Mouse (Mus musculus): ENCODE measurements around the gene Pacsin1. TPM values are rescaled to one million over a fixed set of nuclear protein-coding genes. Genes with fewer than 3 reads are reported as not detected.
A peak's percentile ranks its signal among the peaks of the same experiment; 100 is the strongest.
"Not testable (repeated sequence)": the region's sequence is repeated elsewhere in the genome, so short reads cannot be mapped to it uniquely, and the experiment has no call there.

Pacsin1 gene
- polyA plus RNA-seq, 1 experiment from 2014 or later, result 11.0 TPM

DNA sequence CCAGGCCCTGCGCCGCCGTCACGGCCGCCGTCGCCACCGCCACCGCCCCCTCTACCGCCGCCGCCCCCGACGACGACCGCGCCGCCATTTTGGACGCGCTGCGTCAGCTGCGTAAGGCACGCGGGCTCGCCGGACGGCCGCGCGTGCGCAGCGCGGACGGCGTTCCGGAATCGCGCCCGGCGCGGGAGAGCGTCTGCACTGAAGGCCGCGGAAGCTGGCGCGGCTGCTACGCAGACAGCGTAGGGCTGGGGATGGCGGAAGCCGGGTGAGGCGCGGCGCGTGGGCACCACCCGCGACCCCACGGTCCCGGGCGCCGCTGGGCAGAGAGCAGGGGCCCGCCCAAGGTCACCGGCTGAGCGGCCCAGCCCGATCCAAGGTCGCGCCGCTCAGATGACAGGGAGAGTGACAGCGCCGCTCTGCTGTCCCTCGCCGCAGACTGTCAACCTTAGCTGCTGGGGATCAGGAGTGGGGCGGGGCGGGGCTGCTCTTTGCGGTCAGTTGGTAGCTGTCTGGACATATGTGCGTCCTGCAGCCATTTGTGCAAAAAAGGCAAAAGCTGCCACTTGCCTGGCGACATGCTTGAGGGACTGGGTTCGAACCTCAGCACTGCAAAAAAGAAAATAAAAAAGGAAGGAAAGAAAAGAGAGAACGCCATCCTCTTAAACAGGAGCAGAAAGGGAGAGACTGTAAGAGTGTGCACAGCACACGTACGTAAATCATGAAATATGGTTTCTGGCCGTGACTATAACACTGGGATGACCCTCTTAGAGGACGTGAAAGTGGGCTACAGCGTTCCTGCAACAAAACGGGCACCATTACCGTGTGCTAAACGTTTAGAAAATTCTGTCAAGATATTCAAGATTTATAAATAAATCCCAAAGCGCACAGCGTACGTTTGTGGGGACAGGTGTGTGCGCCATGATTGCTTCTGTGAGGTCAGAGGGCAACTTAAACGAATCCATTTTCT is 31.7 kb upstream of the Pacsin1 start, which contains the start of gene Nudt3:
TSS of gene Nudt3 (minus strand) at position 136 of the 967 bp plus-strand sequence.
- H3K27ac ChIP-seq, result peak within 1 kb of the TSS; percentile 98
- no peaks in the 10 kb centered on the region for H3K27me3 ChIP-seq
- H3K9me3 ChIP-seq (replicated peaks), result no peaks in the 10 kb centered on the region
- ATAC-seq (ENCODE audit: low FRiP score), result peak; percentile 83
- H3K4me2 ChIP-seq (replicated peaks), result peak within 1 kb of the TSS; percentile 65
- H3K9ac ChIP-seq, result peak within 1 kb of the TSS; percentile 99
- peak within 1 kb of the TSS; percentile 90 for H3K4me3 ChIP-seq
- 9% methylated on average over 79 of the region's 91 CpGs for WGBS
- peaks cover 5% of the 10 kb centered on the region; the same call in 1 of the 2 replicates for H3K36me3 ChIP-seq
- H3K4me1 ChIP-seq, result peaks cover 33% of the 10 kb centered on the region

DNA sequence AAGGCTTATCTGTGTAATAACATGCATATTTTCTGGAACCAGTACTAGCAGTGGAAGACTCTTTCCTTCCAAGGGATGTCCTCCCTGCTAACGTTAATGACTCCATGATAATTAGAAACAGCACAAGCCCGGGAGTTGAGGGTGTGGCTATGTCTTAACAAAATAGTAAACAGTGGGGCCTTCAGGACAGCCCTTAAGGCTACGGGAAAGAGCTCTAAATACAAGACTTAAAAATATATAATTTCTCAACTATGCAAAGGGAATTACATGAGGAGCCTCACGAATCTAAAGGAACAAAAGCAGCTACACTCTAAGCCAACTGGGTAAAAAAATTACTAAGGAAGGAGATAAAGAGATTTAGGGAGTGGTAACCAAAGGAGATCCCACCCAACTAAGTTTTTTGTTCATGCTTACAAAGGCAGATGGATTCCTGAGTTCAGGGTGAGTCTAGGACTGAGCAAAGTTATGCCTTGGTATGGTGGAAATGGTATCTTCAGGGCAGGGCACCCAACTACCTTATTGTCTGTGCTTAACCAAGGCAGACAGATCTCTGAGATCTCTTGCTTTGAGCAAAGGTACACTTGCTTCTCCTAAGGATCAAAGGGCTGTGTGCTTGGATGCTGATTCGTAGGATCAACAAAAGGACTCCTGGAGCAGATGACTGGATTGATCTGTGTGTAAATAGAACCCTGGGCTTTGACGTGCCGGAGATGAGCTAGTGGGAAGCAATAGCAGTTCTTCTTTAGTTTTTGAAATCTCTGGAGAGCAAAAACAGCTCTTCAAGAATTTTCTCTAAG is 29.7 kb upstream of the Pacsin1 start:
- Histone ChIP-seq H3K4me3 (no peak overlapping the region), H3K36me3 (peaks cover 12% of the 10 kb centered on the region), H3K9ac (no peak overlapping the region), H3K27ac (peak overlapping the region; percentile 0; the same call in 1 of the 2 replicates), H3K9me3 (replicated peaks) (no peaks in the 10 kb centered on the region), H3K4me1 (peaks cover 20% of the 10 kb centered on the region), H3K27me3 (no peaks in the 10 kb centered on the region), H3K4me2 (replicated peaks) (no peak overlapping the region)
- no peak for ATAC-seq (ENCODE audit: low FRiP score)
- WGBS, result 39% methylated on average over 7 of the region's 7 CpGs

DNA sequence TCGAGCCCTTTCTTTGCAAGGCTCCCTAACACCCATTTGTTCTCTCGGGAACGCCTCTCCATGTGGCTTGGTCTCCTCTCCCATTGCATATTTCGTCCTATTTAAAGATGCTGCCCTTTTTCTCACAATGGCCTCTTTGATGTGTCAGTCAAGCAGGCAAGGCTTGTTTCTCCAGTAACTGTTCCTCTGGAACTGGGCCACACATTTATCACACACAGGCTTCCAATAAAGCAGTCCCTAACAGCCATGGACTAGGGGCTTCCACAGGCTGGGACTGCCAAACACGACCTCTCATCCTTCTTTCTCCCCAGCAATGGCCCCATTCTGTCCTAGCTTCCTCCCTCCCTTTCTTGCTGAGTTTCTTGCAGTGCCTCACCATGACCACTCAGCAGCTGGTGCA is 28.6 kb upstream of the Pacsin1 start:
- Histone ChIP-seq H3K4me1 (peaks cover 12% of the 10 kb centered on the region), H3K9ac (no peak overlapping the region), H3K27me3 (no peaks in the 10 kb centered on the region), H3K27ac (peak overlapping the region; percentile 57; the same call in 1 of the 2 replicates), H3K4me3 (no peak overlapping the region), H3K4me2 (replicated peaks) (no peak overlapping the region), H3K36me3 (peaks cover 22% of the 10 kb centered on the region), H3K9me3 (replicated peaks) (no peaks in the 10 kb centered on the region)
- 14% methylated on average over 5 of the region's 5 CpGs for WGBS
- peak; percentile 41 for ATAC-seq (ENCODE audit: low FRiP score)

DNA sequence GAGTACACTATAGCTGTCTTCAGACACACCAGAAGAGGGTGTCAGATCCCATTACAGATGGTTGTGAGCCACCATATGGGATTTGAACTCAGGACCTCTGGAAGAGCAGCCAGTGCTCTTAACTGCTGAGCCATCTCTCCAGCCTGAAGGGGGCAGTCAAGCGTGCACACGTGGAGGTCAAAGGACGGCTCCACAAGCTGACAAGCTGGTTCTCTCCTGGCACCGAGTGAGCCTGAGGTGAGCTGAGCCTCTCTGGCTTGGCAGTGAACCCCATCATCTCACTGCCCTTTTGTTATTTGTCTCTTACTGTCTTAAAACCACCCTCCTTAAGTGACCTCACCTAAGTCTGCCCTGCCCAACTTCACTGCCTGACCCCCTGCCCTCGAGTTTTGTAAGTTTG is 27.9 kb upstream of the Pacsin1 start:
- H3K9me3 ChIP-seq (replicated peaks), result no peaks in the 10 kb centered on the region
- WGBS, result 37% methylated on average over 5 of the region's 5 CpGs
- no peak overlapping the region for H3K27ac ChIP-seq
- H3K27me3 ChIP-seq, result no peaks in the 10 kb centered on the region
- peaks cover 30% of the 10 kb centered on the region for H3K36me3 ChIP-seq
- H3K9ac ChIP-seq, result no peak overlapping the region
- H3K4me2 ChIP-seq (replicated peaks), result no peak overlapping the region
- H3K4me1 ChIP-seq, result peaks cover 15% of the 10 kb centered on the region
- no peak for ATAC-seq (ENCODE audit: low FRiP score)
- no peak overlapping the region for H3K4me3 ChIP-seq

DNA sequence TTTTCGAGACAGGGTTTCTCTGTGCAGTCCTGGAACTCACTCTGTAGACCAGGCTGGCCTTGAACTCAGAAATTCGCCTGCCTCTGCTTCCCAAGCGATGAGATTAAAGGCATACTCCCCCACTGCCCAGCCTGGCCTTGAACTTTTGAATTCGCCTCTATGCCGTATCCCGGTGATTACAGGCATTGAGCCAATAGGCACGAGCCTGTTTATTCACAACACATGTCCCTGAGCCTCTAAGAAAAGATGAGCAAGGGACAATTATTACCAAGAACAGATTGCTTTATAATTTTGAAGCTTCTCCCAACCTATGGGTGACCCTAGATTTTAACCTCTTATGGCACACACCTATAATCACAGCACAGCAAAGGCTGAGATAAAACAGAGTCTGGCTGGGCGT is 26.9 kb upstream of the Pacsin1 start:
- no peak overlapping the region for H3K27ac ChIP-seq
- peaks cover 39% of the 10 kb centered on the region for H3K36me3 ChIP-seq
- H3K9me3 ChIP-seq (replicated peaks), result no peaks in the 10 kb centered on the region
- H3K4me3 ChIP-seq, result no peak overlapping the region
- 95% methylated on average over 8 of the region's 8 CpGs for WGBS
- H3K27me3 ChIP-seq, result no peaks in the 10 kb centered on the region
- ATAC-seq (ENCODE audit: low FRiP score), result no peak
- H3K4me1 ChIP-seq, result peaks cover 24% of the 10 kb centered on the region
- H3K4me2 ChIP-seq (replicated peaks), result no peak overlapping the region
- no peak overlapping the region for H3K9ac ChIP-seq

- H3K9ac ChIP-seq, result no peak overlapping the region
These were observed 25.9 kb upstream of the Pacsin1 start for GRCm38 (mm10) chr17:27629249-27630020.

GRCm38 (mm10) chr17:27634871-27635574 is 20.3 kb upstream of the Pacsin1 start, which contains the start of gene RPS10-NUDT3:
RPS10-NUDT3 (minus strand) TSS chr17:27635222.
- Histone ChIP-seq H3K36me3 (peaks cover 37% of the 10 kb centered on the region), H3K4me3 (peak within 1 kb of the TSS; percentile 90), H3K4me1 (peaks cover 34% of the 10 kb centered on the region), H3K27me3 (no peaks in the 10 kb centered on the region), H3K9me3 (replicated peaks) (no peaks in the 10 kb centered on the region), H3K4me2 (replicated peaks) (peak within 1 kb of the TSS; percentile 82), H3K9ac (peak within 1 kb of the TSS; percentile 96), H3K27ac (peak within 1 kb of the TSS; percentile 87)
- WGBS, result under 1% methylated on average over 54 of the region's 72 CpGs
- peak; percentile 96 for ATAC-seq (ENCODE audit: low FRiP score)

More at GRCm38 (mm10) chr17:27629249-27630020, 25.9 kb upstream of the Pacsin1 start:
- Histone ChIP-seq H3K4me1 (peaks cover 28% of the 10 kb centered on the region), H3K4me3 (no peak overlapping the region), H3K36me3 (peaks cover 42% of the 10 kb centered on the region), H3K9me3 (replicated peaks) (no peaks in the 10 kb centered on the region), H3K27me3 (no peaks in the 10 kb centered on the region), H3K4me2 (replicated peaks) (no peak overlapping the region), H3K27ac (no peak overlapping the region)
- 53% methylated on average over 2 of the region's 2 CpGs for WGBS
- no peak for ATAC-seq (ENCODE audit: low FRiP score)

- WGBS, result 49% methylated on average over 9 of the region's 9 CpGs
- H3K9ac ChIP-seq; H3K9me3 ChIP-seq (replicated peaks); H3K27me3 ChIP-seq; ATAC-seq (ENCODE audit: low FRiP score): not testable (repeated sequence)
- Histone ChIP-seq H3K36me3 (peaks cover 31% of the 10 kb centered on the region), H3K4me3 (peak overlapping the region; percentile 90), H3K4me2 (replicated peaks) (peak overlapping the region; percentile 82), H3K4me1 (peaks cover 34% of the 10 kb centered on the region), H3K27ac (peak overlapping the region; percentile 87)
These were observed 19.8 kb upstream of the Pacsin1 start for GRCm38 (mm10) chr17:27635575-27635903.

DNA sequence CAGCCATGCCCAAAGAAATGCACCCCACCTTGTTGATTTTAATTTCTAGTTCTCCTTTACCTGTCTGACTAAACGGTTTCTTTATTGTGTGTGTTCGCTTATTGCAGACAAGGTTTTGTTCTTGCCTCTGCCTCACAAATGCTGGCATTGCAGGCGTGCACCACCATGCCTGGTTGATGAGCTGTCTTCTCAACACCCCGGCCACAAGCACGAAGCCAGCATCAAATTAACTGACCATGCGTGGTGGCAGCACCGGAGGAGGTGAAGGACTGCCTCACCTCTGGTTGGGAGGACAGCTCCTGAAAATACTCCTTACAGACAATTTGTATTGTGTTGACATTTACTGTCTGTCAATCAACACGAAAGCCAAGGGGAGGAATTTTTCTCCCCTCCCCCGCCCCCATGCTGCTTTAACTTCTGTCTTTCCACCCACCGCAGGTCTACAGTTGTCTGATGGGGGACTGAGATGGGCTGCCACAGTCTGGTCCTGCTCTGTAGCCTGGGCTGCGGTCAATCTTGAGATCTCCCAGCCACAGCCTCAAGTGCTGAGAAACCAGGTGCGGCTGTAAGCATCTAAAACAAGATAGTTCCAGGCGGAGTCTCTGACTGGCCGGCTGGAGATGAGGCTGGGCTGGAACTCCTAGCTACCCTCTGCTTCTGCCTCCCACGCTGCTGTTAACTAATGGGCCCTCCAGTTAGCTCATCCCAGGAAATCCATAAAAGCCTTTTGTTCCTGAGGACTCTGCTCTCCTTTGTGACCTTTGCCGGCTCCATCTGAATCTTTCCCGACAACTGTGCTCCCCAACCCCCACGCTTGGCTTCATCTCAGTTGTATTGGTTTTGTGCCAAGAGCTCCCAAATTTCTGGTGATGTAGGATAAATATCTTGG is 18.9 kb upstream of the Pacsin1 start, which contains the start of gene Rps10:
TSS of gene Rps10 (minus strand) at position 538 of the 889 bp plus-strand sequence.
- H3K4me1 ChIP-seq, result peaks cover 34% of the 10 kb centered on the region
- H3K27me3 ChIP-seq, result no peaks in the 10 kb centered on the region
- H3K36me3 ChIP-seq, result peaks cover 23% of the 10 kb centered on the region
- WGBS, result 29% methylated on average over 18 of the region's 18 CpGs
- no peak for ATAC-seq (ENCODE audit: low FRiP score)
- peak within 1 kb of the TSS; percentile 87 for H3K27ac ChIP-seq
- H3K9me3 ChIP-seq (replicated peaks), result no peaks in the 10 kb centered on the region
- H3K9ac ChIP-seq, result peak within 1 kb of the TSS; percentile 13; the same call in 1 of the 2 replicates
- peak within 1 kb of the TSS; percentile 90 for H3K4me3 ChIP-seq
- peak within 1 kb of the TSS; percentile 82 for H3K4me2 ChIP-seq (replicated peaks)

- Histone ChIP-seq H3K4me3 (no peak overlapping the region), H3K27me3 (no peaks in the 10 kb centered on the region), H3K27ac (0 out of 2 replicates have a peak overlapping the region, but pooled peaks have one; percentile 23), H3K4me1 (peaks cover 33% of the 10 kb centered on the region), H3K4me2 (replicated peaks) (no peak overlapping the region), H3K9ac (peak overlapping the region; percentile 13; the same call in 1 of the 2 replicates), H3K36me3 (peaks cover 13% of the 10 kb centered on the region), H3K9me3 (replicated peaks) (no peaks in the 10 kb centered on the region)
- no peak for ATAC-seq (ENCODE audit: low FRiP score)
- WGBS, result 65% methylated on average over 9 of the region's 9 CpGs
These were observed 18.0 kb upstream of the Pacsin1 start for GRCm38 (mm10) chr17:27637333-27637732.

Data from hindbrain, embryonic 12.5 days (tissue).